Mouse (Mus musculus) kidney, adult 9 months (tissue): ENCODE results near the gene Setd6.

ENCODE experiments used
- DNase-seq: peaks from one replicate; pipeline ENCODE4 v3.0.0; 2022

Setd6 gene

GRCm38 (mm10) chr8:95715676-95716531 lies at the start of gene Setd6:
Setd6 (plus strand) TSS chr8:95715881.
- DNase-seq = peak; percentile 88

- DNase-seq = no peak
These were observed 47.3 kb upstream of the Setd6 start for GRCm38 (mm10) chr8:95668163-95668958.

- DNase-seq = no peak
These were observed 45.7 kb upstream of the Setd6 start for GRCm38 (mm10) chr8:95669967-95670366.

GRCm38 (mm10) chr8:95671861-95672260 lies 43.8 kb upstream of the Setd6 start:
- DNase-seq = no peak

- no peak for DNase-seq
These were observed 42.9 kb upstream of the Setd6 start for GRCm38 (mm10) chr8:95672811-95673210.

- peak; percentile 7 for DNase-seq
These were observed 39.0 kb upstream of the Setd6 start, which contains the start of gene Ndrg4 for GRCm38 (mm10) chr8:95676631-95677030. Ndrg4 (plus strand) TSS chr8:95676980.

- no peak for DNase-seq
These were observed 38.1 kb upstream of the Setd6 start for GRCm38 (mm10) chr8:95677591-95678023.

- DNase-seq = no peak
These were observed 37.6 kb upstream of the Setd6 start for GRCm38 (mm10) chr8:95678024-95678611.

- DNase-seq = no peak
These were observed 27.5 kb upstream of the Setd6 start for GRCm38 (mm10) chr8:95688073-95688672.

- DNase-seq = no peak
These were observed 24.6 kb upstream of the Setd6 start for GRCm38 (mm10) chr8:95690929-95691541.

GRCm38 (mm10) chr8:95694631-95695030 lies 21.1 kb upstream of the Setd6 start:
- no peak for DNase-seq

GRCm38 (mm10) chr8:95696661-95697060 lies 19.0 kb upstream of the Setd6 start:
- no peak for DNase-seq

- peak; percentile 71 for DNase-seq
These were observed 18.6 kb upstream of the Setd6 start for GRCm38 (mm10) chr8:95697128-95697527.

- no peak for DNase-seq
These were observed 17.5 kb upstream of the Setd6 start for GRCm38 (mm10) chr8:95698179-95698578.

- DNase-seq = no peak
These were observed 15.4 kb upstream of the Setd6 start for GRCm38 (mm10) chr8:95700282-95700681.

- no peak for DNase-seq
These were observed 13.9 kb upstream of the Setd6 start for GRCm38 (mm10) chr8:95701809-95702208.

GRCm38 (mm10) chr8:95702480-95703446 lies 12.9 kb upstream of the Setd6 start:
- peak; percentile 48 for DNase-seq

- DNase-seq = no peak
These were observed 12.0 kb upstream of the Setd6 start for GRCm38 (mm10) chr8:95703461-95704260.

- no peak for DNase-seq
These were observed 11.1 kb upstream of the Setd6 start for GRCm38 (mm10) chr8:95704538-95704937.

GRCm38 (mm10) chr8:95709579-95709978 lies 6.1 kb upstream of the Setd6 start:
- DNase-seq = peak; percentile 75
